Mouse (Mus musculus): ENCODE measurements at regions not wholly inside any gene's neighbourhood (a gene's known extent, or its start where the extent isn't known, plus 50 kb on each side); places are given as distances from the start of the nearest gene placed in this dataset.

GRCm38 (mm10) chr9:13933404-13933803, 105.9 kb downstream of the Fam76b start:
- TF ChIP-seq CTCF (IDR thresholded peaks at IDR 0.05; ENCODE audit: low read depth): no peak
- TF ChIP-seq EP300 (IDR thresholded peaks at IDR 0.05; ENCODE audit: low read depth): no peak
